26 mouse cellular contexts compared by ENCODE assay signal in genomic region chr17:71145248-71145961, GRCm38 (mm10). TPM values are rescaled to one million over a fixed set of nuclear protein-coding genes. Genes with fewer than 3 reads are reported as not detected.
DNase-seq lines count a peak whose midpoint lies in the region; ATAC-seq and TF ChIP-seq lines count a peak whose summit lies in the region.
"Had no signal": no experiment of that assay in that cellular context is flagged by ENCODE, and none has a peak within 500 bp of the region (broad histone marks: within the 10 kb centered on the region; RNA-seq: fewer than 3 reads in every experiment).

No protein-coding gene starts in this region.

- TF ChIP-seq EP300 in stomach, postnatal 0 days (optimal IDR thresholded peaks at IDR 0.05) = no peak

- WGBS in stomach, embryonic 15.5 days = 89% methylated on average over 1 of the region's 1 CpGs
- 86% methylated on average over 1 of the region's 1 CpGs for WGBS in stomach, postnatal 0 days
- 50% methylated on average over 1 of the region's 1 CpGs for WGBS in liver, embryonic 16.5 days (ENCODE audit: insufficient replicate concordance)

- no peaks in the 10 kb centered on the region for H3K36me3 ChIP-seq in stomach, embryonic 15.5 days
- H3K36me3 ChIP-seq in stomach, postnatal 0 days (ENCODE audit: control insufficient read depth, insufficient read depth, low read length) = no peaks in the 10 kb centered on the region
- H3K36me3 ChIP-seq in liver, embryonic 16.5 days (ENCODE audit: control insufficient read depth, insufficient read depth) = no peaks in the 10 kb centered on the region
- H3K36me3 ChIP-seq: embryonic facial prominence, embryonic 13.5 days; forebrain, embryonic 15.5 days; limb, embryonic 15.5 days had no signal

- 0 out of 2 replicates have a peak, but pooled peaks have one; percentile 39 for ATAC-seq in stomach, embryonic 15.5 days (ENCODE audit: insufficient read depth, low FRiP score, low read depth)
- ATAC-seq in stomach, postnatal 0 days (ENCODE audit: low FRiP score, low TSS enrichment) = no peak
- peak; percentile 88 for ATAC-seq in liver, embryonic 16.5 days (ENCODE audit: low read depth)
- no peak for ATAC-seq in cerebellum, adult (ENCODE audit: insufficient number of reproducible peaks, low FRiP score, low TSS enrichment)
- ATAC-seq: CD4-positive, CD25-positive, alpha-beta regulatory T cell, adult 4 months; forebrain, embryonic 15.5 days; hindbrain, embryonic 16.5 days; intestine, embryonic 16.5 days had no signal

- H3K4me3 ChIP-seq in stomach, embryonic 15.5 days (replicated peaks) = no peak overlapping the region
- no peak overlapping the region for H3K4me3 ChIP-seq in stomach, postnatal 0 days (ENCODE audit: low read depth, low read length)
- no peak overlapping the region for H3K4me3 ChIP-seq in liver, embryonic 16.5 days (ENCODE audit: low read depth, low read length)
- H3K4me3 ChIP-seq: embryonic facial prominence, embryonic 13.5 days; forebrain, embryonic 15.5 days; limb, embryonic 15.5 days had no signal

- no peak for DNase-seq in stomach, postnatal 0 days (ENCODE audit: low spot score)
- peak; percentile 52 for DNase-seq in liver
- no peak for DNase-seq in embryo, embryonic 10.5 days (ENCODE audit: low spot score)
- DNase-seq in heart, adult 18-20 months = no peak
- DNase-seq: adrenal gland, postnatal 25 days; cerebellum, adult 11-12 months; cerebellum, postnatal 25 days; embryo, embryonic 11 days; kidney, adult 9 months; kidney, postnatal 36 days; layer of hippocampus, postnatal 36 days; lung, postnatal 4 days; retina, postnatal 1 day; right cerebral cortex, postnatal 25 days; thymus, adult 2 months had no signal

- H3K27me3 ChIP-seq in stomach, embryonic 15.5 days (replicated peaks) = no peaks in the 10 kb centered on the region
- H3K27me3 ChIP-seq in stomach, postnatal 0 days (ENCODE audit: control insufficient read depth, insufficient read depth, low read length) = no peaks in the 10 kb centered on the region
- H3K27me3 ChIP-seq in liver, embryonic 16.5 days (ENCODE audit: control insufficient read depth, insufficient read depth, low read depth, low read length) = no peaks in the 10 kb centered on the region
- H3K27me3 ChIP-seq: embryonic facial prominence, embryonic 13.5 days; forebrain, embryonic 15.5 days; limb, embryonic 15.5 days had no signal

- no peaks in the 10 kb centered on the region for H3K9me3 ChIP-seq in stomach, embryonic 15.5 days
- H3K9me3 ChIP-seq in stomach, postnatal 0 days (ENCODE audit: control insufficient read depth, low read length) = no peaks in the 10 kb centered on the region
- H3K9me3 ChIP-seq in liver, embryonic 16.5 days (replicated peaks; ENCODE audit: control insufficient read depth, low read length) = no peaks in the 10 kb centered on the region
- H3K9me3 ChIP-seq: embryonic facial prominence, embryonic 13.5 days; forebrain, embryonic 15.5 days; limb, embryonic 15.5 days had no signal

- no peak overlapping the region for H3K9ac ChIP-seq in stomach, embryonic 15.5 days
- H3K9ac ChIP-seq in stomach, postnatal 0 days (ENCODE audit: low read length) = no peak overlapping the region
- no peak overlapping the region for H3K9ac ChIP-seq in liver, embryonic 16.5 days (ENCODE audit: low read depth, low read length)
- H3K9ac ChIP-seq: embryonic facial prominence, embryonic 13.5 days; forebrain, embryonic 15.5 days; limb, embryonic 15.5 days had no signal

- H3K27ac ChIP-seq in stomach, embryonic 15.5 days = no peak overlapping the region
- H3K27ac ChIP-seq in stomach, postnatal 0 days (replicated peaks) = no peak overlapping the region
- peak overlapping the region; percentile 52; the same call in 1 of the 2 replicates for H3K27ac ChIP-seq in liver, embryonic 16.5 days (ENCODE audit: low read length)
- H3K27ac ChIP-seq: embryonic facial prominence, embryonic 13.5 days; forebrain, embryonic 15.5 days; limb, embryonic 15.5 days had no signal

- H3K4me1 ChIP-seq in stomach, embryonic 15.5 days = no peaks in the 10 kb centered on the region
- no peaks in the 10 kb centered on the region for H3K4me1 ChIP-seq in stomach, postnatal 0 days (replicated peaks; ENCODE audit: control insufficient read depth, insufficient read depth)
- peaks cover 12% of the 10 kb centered on the region for H3K4me1 ChIP-seq in liver, embryonic 16.5 days (ENCODE audit: control insufficient read depth, low read depth, low read length)
- H3K4me1 ChIP-seq: embryonic facial prominence, embryonic 13.5 days; forebrain, embryonic 15.5 days; limb, embryonic 15.5 days had no signal

- TF ChIP-seq CTCF in stomach, postnatal 0 days (IDR thresholded peaks at IDR 0.05; ENCODE audit: low read depth) = no peak

- H3K4me2 ChIP-seq in stomach, embryonic 15.5 days = no peak overlapping the region
- no peak overlapping the region for H3K4me2 ChIP-seq in stomach, postnatal 0 days (replicated peaks; ENCODE audit: low read depth)
- peak overlapping the region; percentile 26 for H3K4me2 ChIP-seq in liver, embryonic 16.5 days (ENCODE audit: low read depth, low read length)
- H3K4me2 ChIP-seq: embryonic facial prominence, embryonic 13.5 days; forebrain, embryonic 15.5 days; heart, embryonic 11.5 days; limb, embryonic 15.5 days; midbrain, embryonic 11.5 days had no signal

RNA-seq across cellular contexts. Expression of gene Lpin2, which starts 37.0 kb away (rescaled TPM):
- polyA plus RNA-seq in stomach, embryonic 15.5 days (2015; fragmentation: Nextera tagmentation; extraction: Ambion mirVana) = 27.3 and 31.5 TPM in 2 replicates
- polyA plus RNA-seq in stomach, postnatal 0 days (2015; fragmentation: Nextera tagmentation; extraction: Ambion mirVana) = 21.3 and 22.6 TPM in 2 replicates
- 46.8 and 51.5 TPM in 2 replicates for polyA plus RNA-seq in liver, embryonic 16.5 days (2015; fragmentation: Nextera tagmentation; extraction: Ambion mirVana)
- 10 to 100 TPM; 14.6 to 19.1 TPM for total RNA-seq in heart, adult 18-20 months (2021)

Comparison
In these comparisons a context has a peak if more than half of its experiments do, and no peak if none do; other contexts are left out.
1. ATAC-seq: peak in stomach, embryonic 15.5 days (single experiment) and liver, embryonic 16.5 days (single experiment); none in stomach, postnatal 0 days (single experiment) and cerebellum, adult (single experiment).